Mouse (Mus musculus): Measurements from ENCODE around the gene Slc38a4. TPM values are rescaled to one million over a fixed set of nuclear protein-coding genes. Genes with fewer than 3 reads are reported as not detected.

The Slc38a4 gene
- 4.1 and 4.2 TPM in 2 replicates for polyA plus RNA-seq (2015; fragmentation: Nextera tagmentation; extraction: Ambion mirVana)

- no peaks in the 10 kb centered on the region for H3K27me3 ChIP-seq (ENCODE audit: control insufficient read depth, insufficient read depth, low read depth, low read length)
- peak within 1 kb of the TSS; percentile 67 for H3K4me2 ChIP-seq (ENCODE audit: low read length)
- H3K36me3 ChIP-seq (ENCODE audit: control insufficient read depth, insufficient read depth, low read length) = no peaks in the 10 kb centered on the region
- no peak for ATAC-seq
- H3K9ac ChIP-seq (ENCODE audit: low read depth, low read length) = peak within 1 kb of the TSS; percentile 25; the same call in 1 of the 2 replicates
- peak within 1 kb of the TSS; percentile 33 for H3K4me3 ChIP-seq (ENCODE audit: low read depth, low read length)
- no peak within 1 kb of the TSS for H3K27ac ChIP-seq (ENCODE audit: low read length)
- H3K4me1 ChIP-seq (ENCODE audit: control insufficient read depth, insufficient read depth, low read length) = no peaks in the 10 kb centered on the region
- peaks cover 4% of the 10 kb centered on the region; the same call in 1 of the 2 replicates for H3K9me3 ChIP-seq (replicated peaks; ENCODE audit: control insufficient read depth, low read length, poor library complexity, severe bottlenecking)
- 55% methylated on average over 9 of the region's 9 CpGs for WGBS
Observed at GRCm38 (mm10) chr15:97055794-97056193, at the start of gene Slc38a4. Slc38a4 (minus strand) TSS chr15:97055956.

GRCm38 (mm10) chr15:97104889-97105391 lies 49.2 kb upstream of the Slc38a4 start:
- no peak overlapping the region for H3K27ac ChIP-seq (ENCODE audit: low read length)
- no peaks in the 10 kb centered on the region for H3K27me3 ChIP-seq (ENCODE audit: control insufficient read depth, insufficient read depth, low read depth, low read length)
- no peak overlapping the region for H3K9ac ChIP-seq (ENCODE audit: low read depth, low read length)
- H3K9me3 ChIP-seq (replicated peaks; ENCODE audit: control insufficient read depth, low read length, poor library complexity, severe bottlenecking) = peaks cover 3% of the 10 kb centered on the region; the same call in 1 of the 2 replicates
- H3K4me1 ChIP-seq (ENCODE audit: control insufficient read depth, insufficient read depth, low read length) = no peaks in the 10 kb centered on the region
- H3K4me2 ChIP-seq (ENCODE audit: low read length) = no peak overlapping the region
- 88% methylated on average over 3 of the region's 3 CpGs for whole genome bisulfite sequencing
- H3K4me3 ChIP-seq (ENCODE audit: low read depth, low read length) = no peak overlapping the region
- ATAC-seq = no peak
- H3K36me3 ChIP-seq (ENCODE audit: control insufficient read depth, insufficient read depth, low read length) = no peaks in the 10 kb centered on the region

- no peak overlapping the region for H3K4me3 ChIP-seq (ENCODE audit: low read depth, low read length)
Observed at GRCm38 (mm10) chr15:97104048-97104447, 48.3 kb upstream of the Slc38a4 start.

GRCm38 (mm10) chr15:97102811-97103210 lies 47.1 kb upstream of the Slc38a4 start:
- H3K4me3 ChIP-seq (ENCODE audit: low read depth, low read length) = no peak overlapping the region
- no peaks in the 10 kb centered on the region for H3K36me3 ChIP-seq (ENCODE audit: control insufficient read depth, insufficient read depth, low read length)
- H3K4me2 ChIP-seq (ENCODE audit: low read length) = no peak overlapping the region
- H3K27me3 ChIP-seq (ENCODE audit: control insufficient read depth, insufficient read depth, low read depth, low read length) = no peaks in the 10 kb centered on the region
- no peaks in the 10 kb centered on the region for H3K9me3 ChIP-seq (replicated peaks; ENCODE audit: control insufficient read depth, low read length, poor library complexity, severe bottlenecking)
- H3K27ac ChIP-seq (ENCODE audit: low read length) = no peak overlapping the region
- WGBS = 75% methylated on average over 10 of the region's 10 CpGs
- no peak for ATAC-seq
- no peaks in the 10 kb centered on the region for H3K4me1 ChIP-seq (ENCODE audit: control insufficient read depth, insufficient read depth, low read length)
- no peak overlapping the region for H3K9ac ChIP-seq (ENCODE audit: low read depth, low read length)

More at GRCm38 (mm10) chr15:97104048-97104447, 48.3 kb upstream of the Slc38a4 start:
- Histone ChIP-seq H3K9me3 (replicated peaks; ENCODE audit: control insufficient read depth, low read length, poor library complexity, severe bottlenecking) (no peaks in the 10 kb centered on the region), H3K27me3 (ENCODE audit: control insufficient read depth, insufficient read depth, low read depth, low read length) (no peaks in the 10 kb centered on the region), H3K36me3 (ENCODE audit: control insufficient read depth, insufficient read depth, low read length) (no peaks in the 10 kb centered on the region), H3K27ac (ENCODE audit: low read length) (no peak overlapping the region), H3K4me2 (ENCODE audit: low read length) (no peak overlapping the region), H3K9ac (ENCODE audit: low read depth, low read length) (no peak overlapping the region), H3K4me1 (ENCODE audit: control insufficient read depth, insufficient read depth, low read length) (no peaks in the 10 kb centered on the region)
- 93% methylated on average over 3 of the region's 3 CpGs for WGBS
- ATAC-seq = no peak

- no peak for ATAC-seq
- Histone ChIP-seq H3K27ac (ENCODE audit: low read length) (no peak overlapping the region), H3K27me3 (ENCODE audit: control insufficient read depth, insufficient read depth, low read depth, low read length) (no peaks in the 10 kb centered on the region), H3K4me1 (ENCODE audit: control insufficient read depth, insufficient read depth, low read length) (no peaks in the 10 kb centered on the region), H3K36me3 (ENCODE audit: control insufficient read depth, insufficient read depth, low read length) (no peaks in the 10 kb centered on the region), H3K4me3 (ENCODE audit: low read depth, low read length) (no peak overlapping the region), H3K4me2 (ENCODE audit: low read length) (no peak overlapping the region), H3K9me3 (replicated peaks; ENCODE audit: control insufficient read depth, low read length, poor library complexity, severe bottlenecking) (no peaks in the 10 kb centered on the region), H3K9ac (ENCODE audit: low read depth, low read length) (no peak overlapping the region)
- 94% methylated on average over 5 of the region's 5 CpGs for WGBS
Observed at GRCm38 (mm10) chr15:97102181-97102580, 46.4 kb upstream of the Slc38a4 start.

GRCm38 (mm10) chr15:97099101-97099500 lies 43.3 kb upstream of the Slc38a4 start:
- Histone ChIP-seq H3K4me3 (ENCODE audit: low read depth, low read length) (no peak overlapping the region), H3K27me3 (ENCODE audit: control insufficient read depth, insufficient read depth, low read depth, low read length) (no peaks in the 10 kb centered on the region), H3K4me2 (ENCODE audit: low read length) (no peak overlapping the region), H3K36me3 (ENCODE audit: control insufficient read depth, insufficient read depth, low read length) (no peaks in the 10 kb centered on the region), H3K4me1 (ENCODE audit: control insufficient read depth, insufficient read depth, low read length) (no peaks in the 10 kb centered on the region), H3K9me3 (replicated peaks; ENCODE audit: control insufficient read depth, low read length, poor library complexity, severe bottlenecking) (no peaks in the 10 kb centered on the region), H3K27ac (ENCODE audit: low read length) (no peak overlapping the region), H3K9ac (ENCODE audit: low read depth, low read length) (no peak overlapping the region)
- 93% methylated on average over 10 of the region's 10 CpGs for WGBS
- no peak for ATAC-seq

- 68% methylated on average over 4 of the region's 4 CpGs for WGBS
- Histone ChIP-seq H3K27me3 (ENCODE audit: control insufficient read depth, insufficient read depth, low read depth, low read length) (no peaks in the 10 kb centered on the region), H3K27ac (ENCODE audit: low read length) (no peak overlapping the region), H3K9me3 (replicated peaks; ENCODE audit: control insufficient read depth, low read length, poor library complexity, severe bottlenecking) (no peaks in the 10 kb centered on the region), H3K4me1 (ENCODE audit: control insufficient read depth, insufficient read depth, low read length) (no peaks in the 10 kb centered on the region), H3K4me3 (ENCODE audit: low read depth, low read length) (no peak overlapping the region), H3K36me3 (ENCODE audit: control insufficient read depth, insufficient read depth, low read length) (no peaks in the 10 kb centered on the region), H3K4me2 (ENCODE audit: low read length) (no peak overlapping the region), H3K9ac (ENCODE audit: low read depth, low read length) (no peak overlapping the region)
- ATAC-seq = no peak
Observed at GRCm38 (mm10) chr15:97097548-97097947, 41.8 kb upstream of the Slc38a4 start.

- Histone ChIP-seq H3K4me3 (ENCODE audit: low read depth, low read length) (no peak overlapping the region), H3K27ac (ENCODE audit: low read length) (no peak overlapping the region), H3K27me3 (ENCODE audit: control insufficient read depth, insufficient read depth, low read depth, low read length) (no peaks in the 10 kb centered on the region), H3K9me3 (replicated peaks; ENCODE audit: control insufficient read depth, low read length, poor library complexity, severe bottlenecking) (no peaks in the 10 kb centered on the region), H3K4me1 (ENCODE audit: control insufficient read depth, insufficient read depth, low read length) (no peaks in the 10 kb centered on the region), H3K4me2 (ENCODE audit: low read length) (no peak overlapping the region), H3K9ac (ENCODE audit: low read depth, low read length) (no peak overlapping the region), H3K36me3 (ENCODE audit: control insufficient read depth, insufficient read depth, low read length) (no peaks in the 10 kb centered on the region)
- 10% methylated on average over 6 of the region's 6 CpGs for WGBS
- no peak for ATAC-seq
Observed at GRCm38 (mm10) chr15:97089526-97089925, 33.8 kb upstream of the Slc38a4 start.

GRCm38 (mm10) chr15:97085833-97086232 lies 30.1 kb upstream of the Slc38a4 start:
- Histone ChIP-seq H3K36me3 (ENCODE audit: control insufficient read depth, insufficient read depth, low read length) (no peaks in the 10 kb centered on the region), H3K27ac (ENCODE audit: low read length) (no peak overlapping the region), H3K4me2 (ENCODE audit: low read length) (peak overlapping the region; percentile 38), H3K9ac (ENCODE audit: low read depth, low read length) (no peak overlapping the region), H3K27me3 (ENCODE audit: control insufficient read depth, insufficient read depth, low read depth, low read length) (no peaks in the 10 kb centered on the region), H3K9me3 (replicated peaks; ENCODE audit: control insufficient read depth, low read length, poor library complexity, severe bottlenecking) (no peaks in the 10 kb centered on the region), H3K4me1 (ENCODE audit: control insufficient read depth, insufficient read depth, low read length) (no peaks in the 10 kb centered on the region), H3K4me3 (ENCODE audit: low read depth, low read length) (no peak overlapping the region)
- ATAC-seq = no peak
- WGBS = 49% methylated on average over 5 of the region's 5 CpGs

Data from midbrain, embryonic 16.5 days (tissue).